Mouse (Mus musculus) heart, embryonic 16.5 days (tissue): ENCODE data around the gene Caly. TPM values are rescaled to one million over a fixed set of nuclear protein-coding genes. Genes with fewer than 3 reads are reported as not detected.

ENCODE experiments used
- ATAC-seq: fragments of 200-750 bp; cut with Nextera tagmentation; replicated peaks from 2 replicates; pipeline ENCODE4 v1.8.0; 2017; ENCODE audit warnings: moderate number of reproducible peaks; ENCODE audit not compliant: insufficient read depth, low FRiP score; ENCODE audit errors: extremely low read depth
- H3K27ac ChIP-seq: fragments of 300-500 bp; sonication (generic); 2 replicates; pipeline ENCODE4 v1.5.1; 2014; ENCODE audit warnings: mild to moderate bottlenecking, low read length, control low read depth, moderate library complexity
- H3K27me3 ChIP-seq: fragments of 300-500 bp; sonication (generic); 2 replicates; pipeline ENCODE4 v1.6.1; 2014; ENCODE audit warnings: low read length, mixed read lengths; ENCODE audit not compliant: control insufficient read depth, insufficient read depth
- H3K36me3 ChIP-seq: fragments of 300-500 bp; sonication (generic); 2 replicates; pipeline ENCODE4 v1.6.1; 2014; ENCODE audit not compliant: control insufficient read depth, insufficient read depth
- H3K4me1 ChIP-seq: fragments of 300-500 bp; sonication (generic); 2 replicates; pipeline ENCODE4 v1.6.1; 2014; ENCODE audit warnings: low read length, mixed read lengths; ENCODE audit not compliant: control insufficient read depth, insufficient read depth
- H3K4me2 ChIP-seq: fragments of 300-500 bp; sonication (generic); 2 replicates; pipeline ENCODE4 v1.6.1; 2014; ENCODE audit warnings: low read depth, mild to moderate bottlenecking, control low read depth, low read length
- H3K4me3 ChIP-seq: fragments of 300-500 bp; sonication (generic); 2 replicates; pipeline ENCODE4 v1.5.1; 2014; ENCODE audit warnings: mild to moderate bottlenecking, control low read depth, low read length
- H3K9ac ChIP-seq: fragments of 300-500 bp; sonication (generic); 2 replicates; pipeline ENCODE4 v1.6.1; 2014; ENCODE audit warnings: low read length, control low read depth
- H3K9me3 ChIP-seq: fragments of 300-500 bp; sonication (generic); replicated peaks from 2 replicates; pipeline ENCODE4 v1.6.1; 2016; ENCODE audit warnings: low read length; ENCODE audit not compliant: control insufficient read depth
- WGBS: fragments of 180-500 bp; shearing (Covaris S2); extraction: QIAGEN DNeasy Blood & Tissue Kit; methylation state at CpG from one replicate; pipeline ENCODE4 v1.1.7; 2014; 5-methylcytosine and 5-hydroxymethylcytosine counted together
- polyA plus RNA-seq: library from polyadenylated mRNA; unstranded; fragments of >200 nt; fragmentation: Nextera tagmentation; extraction: Ambion mirVana; gene quantifications from 2 replicates; pipeline ENCODE4 v1.2.1, GENCODE M21; 2015

Gene Caly
- polyA plus RNA-seq, 1 experiment from 2014 or later, result 0.66 TPM

DNA sequence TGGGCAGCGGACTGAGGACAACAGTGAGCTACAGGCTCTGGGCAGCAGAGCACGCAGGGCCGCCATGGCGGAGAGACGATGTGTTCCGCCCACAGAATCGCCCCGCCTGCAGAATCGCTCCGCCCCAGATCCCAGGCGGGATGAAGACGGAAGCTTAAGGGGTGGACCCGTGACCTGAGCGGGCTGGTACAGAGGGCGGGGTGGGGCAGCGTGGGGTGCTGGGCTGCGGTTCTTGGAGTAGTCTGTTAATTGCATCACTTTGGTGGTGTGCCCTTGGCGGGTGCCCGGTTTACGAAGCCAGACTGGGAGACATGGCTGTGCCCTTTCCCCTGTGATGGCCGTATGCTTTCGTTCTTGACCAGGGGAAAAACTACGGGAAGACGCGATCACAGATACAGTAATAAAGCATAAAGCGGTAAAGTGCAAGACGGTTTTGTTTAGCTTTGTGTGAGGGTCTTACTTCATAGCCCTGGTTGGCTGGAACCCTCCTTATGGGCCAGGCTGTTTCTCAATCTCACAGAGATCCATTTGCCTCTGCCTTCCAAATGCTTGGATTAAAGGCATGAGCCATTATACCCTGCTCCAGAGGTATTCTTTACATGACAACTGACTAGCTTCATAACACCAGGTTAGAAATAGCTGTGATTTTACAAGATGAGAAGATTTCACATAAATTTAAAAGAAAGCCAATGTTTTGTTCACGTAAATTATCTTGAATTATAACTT, 34.1 kb upstream of the Caly start, which contains the start of gene Echs1:
TSS of gene Echs1 (minus strand) at position 148 of the 726 bp plus-strand sequence.
- Histone ChIP-seq H3K9me3 (no peaks in the 10 kb centered on the region), H3K4me1 (0 out of 2 replicates have a peak, but pooled peaks cover 3% of the 10 kb centered on the region), H3K9ac (peak within 1 kb of the TSS; percentile 90), H3K27me3 (no peaks in the 10 kb centered on the region), H3K4me3 (peak within 1 kb of the TSS; percentile 75), H3K27ac (peak within 1 kb of the TSS; percentile 94), H3K4me2 (peak within 1 kb of the TSS; percentile 80), H3K36me3 (peaks cover 9% of the 10 kb centered on the region)
- WGBS, result 3% methylated on average over 28 of the region's 28 CpGs
- ATAC-seq, result peak; percentile 95

DNA sequence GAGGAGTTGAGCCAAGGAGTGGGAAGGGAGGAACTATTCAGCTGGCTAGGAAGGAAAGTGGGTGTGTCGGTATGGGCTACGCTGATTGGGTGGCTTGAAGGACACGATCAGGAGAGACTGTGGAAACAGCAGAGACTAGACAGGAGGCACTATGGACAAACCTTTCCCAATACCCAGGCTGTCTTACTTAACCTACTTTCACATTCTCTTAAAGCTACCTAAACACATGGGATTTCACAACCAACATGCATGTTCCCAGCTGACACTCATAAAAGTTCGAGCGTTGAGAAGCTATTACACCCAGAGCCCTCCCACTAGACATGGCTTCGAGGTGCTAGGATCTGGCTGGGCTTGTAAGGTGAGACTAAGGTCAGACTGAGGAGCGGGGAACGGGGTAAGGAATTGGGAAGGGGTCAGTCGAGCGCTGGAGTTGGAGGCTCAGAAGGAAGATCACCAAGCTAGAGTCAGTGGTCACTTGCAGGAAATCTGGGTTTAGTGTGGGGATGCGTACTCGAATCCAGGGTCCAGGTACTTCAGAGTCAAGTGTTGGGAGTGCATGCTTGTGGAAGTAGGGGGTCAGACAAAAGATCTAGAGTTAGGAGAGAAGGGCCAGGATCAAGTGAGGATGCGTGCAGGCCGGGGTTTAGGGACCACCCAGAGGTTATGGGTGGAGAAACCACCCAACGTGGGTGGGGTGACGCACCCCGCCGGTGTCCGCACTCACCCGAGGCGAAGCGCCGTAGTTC, 33.4 kb upstream of the Caly start, which contains the start of gene Paox:
TSS of gene Paox (plus strand) at position 217 of the 746 bp plus-strand sequence.
- Histone ChIP-seq H3K9me3 (no peaks in the 10 kb centered on the region), H3K36me3 (peaks cover 14% of the 10 kb centered on the region), H3K4me3 (peak within 1 kb of the TSS; percentile 75), H3K4me2 (peak within 1 kb of the TSS; percentile 80), H3K9ac (peak within 1 kb of the TSS; percentile 90), H3K4me1 (0 out of 2 replicates have a peak, but pooled peaks cover 3% of the 10 kb centered on the region), H3K27me3 (no peaks in the 10 kb centered on the region), H3K27ac (peak within 1 kb of the TSS; percentile 94)
- ATAC-seq, result peak; percentile 80
- 1% methylated on average over 23 of the region's 23 CpGs for WGBS

DNA sequence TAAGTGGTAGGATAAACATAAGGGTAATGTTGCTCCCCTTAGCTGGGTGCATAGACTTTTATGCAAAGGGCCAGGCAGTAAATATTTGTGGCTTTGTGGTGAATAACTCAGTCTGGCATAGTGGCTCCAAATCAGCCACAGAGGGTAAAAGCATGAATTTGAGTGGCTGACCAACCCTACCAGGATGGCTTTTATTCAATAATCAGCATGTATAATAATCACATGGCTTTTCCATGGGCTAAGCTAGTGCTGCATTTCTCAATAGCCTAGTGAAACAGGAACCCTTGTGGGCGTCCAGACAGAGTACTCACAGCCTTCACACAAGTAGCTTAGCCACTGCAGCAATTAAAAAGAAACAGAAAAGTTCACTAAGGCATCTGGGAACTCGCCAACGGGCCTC, 29.6 kb upstream of the Caly start:
- peaks cover 52% of the 10 kb centered on the region for H3K36me3 ChIP-seq
- no peak for ATAC-seq

DNA sequence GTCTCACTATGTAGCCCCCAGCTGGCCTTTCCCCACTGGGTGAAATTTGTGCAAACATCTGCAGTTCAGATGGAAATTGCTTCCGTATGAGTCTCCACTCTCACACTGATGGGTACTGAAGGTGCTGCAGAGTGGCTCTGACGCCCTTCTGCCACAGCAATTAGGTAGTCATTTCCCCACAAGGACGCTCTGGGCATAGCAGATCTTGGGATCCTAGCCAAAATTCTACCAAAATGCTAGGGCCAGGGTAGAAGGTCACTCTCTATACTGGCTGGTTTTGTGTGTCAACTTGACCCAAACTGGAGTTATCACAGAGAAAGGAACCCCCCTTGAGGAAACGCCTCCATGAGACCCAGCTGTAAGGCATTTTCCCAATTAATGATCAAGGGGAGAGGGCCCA, 21.7 kb upstream of the Caly start:
- Histone ChIP-seq H3K4me1 (peaks cover 13% of the 10 kb centered on the region), H3K4me3 (no peak overlapping the region), H3K4me2 (no peak overlapping the region), H3K27ac (no peak overlapping the region), H3K36me3 (peaks cover 37% of the 10 kb centered on the region), H3K27me3 (no peaks in the 10 kb centered on the region), H3K9me3 (no peaks in the 10 kb centered on the region), H3K9ac (no peak overlapping the region)
- 77% methylated on average over 4 of the region's 4 CpGs for WGBS
- ATAC-seq, result no peak

More for the DNA sequence above, 29.6 kb upstream of the Caly start:
- Histone ChIP-seq H3K4me2 (no peak overlapping the region), H3K9ac (no peak overlapping the region), H3K4me1 (0 out of 2 replicates have a peak, but pooled peaks cover 3% of the 10 kb centered on the region), H3K9me3 (no peaks in the 10 kb centered on the region), H3K27ac (no peak overlapping the region), H3K27me3 (no peaks in the 10 kb centered on the region), H3K4me3 (no peak overlapping the region)
- 65% methylated on average over 3 of the region's 3 CpGs for WGBS

DNA sequence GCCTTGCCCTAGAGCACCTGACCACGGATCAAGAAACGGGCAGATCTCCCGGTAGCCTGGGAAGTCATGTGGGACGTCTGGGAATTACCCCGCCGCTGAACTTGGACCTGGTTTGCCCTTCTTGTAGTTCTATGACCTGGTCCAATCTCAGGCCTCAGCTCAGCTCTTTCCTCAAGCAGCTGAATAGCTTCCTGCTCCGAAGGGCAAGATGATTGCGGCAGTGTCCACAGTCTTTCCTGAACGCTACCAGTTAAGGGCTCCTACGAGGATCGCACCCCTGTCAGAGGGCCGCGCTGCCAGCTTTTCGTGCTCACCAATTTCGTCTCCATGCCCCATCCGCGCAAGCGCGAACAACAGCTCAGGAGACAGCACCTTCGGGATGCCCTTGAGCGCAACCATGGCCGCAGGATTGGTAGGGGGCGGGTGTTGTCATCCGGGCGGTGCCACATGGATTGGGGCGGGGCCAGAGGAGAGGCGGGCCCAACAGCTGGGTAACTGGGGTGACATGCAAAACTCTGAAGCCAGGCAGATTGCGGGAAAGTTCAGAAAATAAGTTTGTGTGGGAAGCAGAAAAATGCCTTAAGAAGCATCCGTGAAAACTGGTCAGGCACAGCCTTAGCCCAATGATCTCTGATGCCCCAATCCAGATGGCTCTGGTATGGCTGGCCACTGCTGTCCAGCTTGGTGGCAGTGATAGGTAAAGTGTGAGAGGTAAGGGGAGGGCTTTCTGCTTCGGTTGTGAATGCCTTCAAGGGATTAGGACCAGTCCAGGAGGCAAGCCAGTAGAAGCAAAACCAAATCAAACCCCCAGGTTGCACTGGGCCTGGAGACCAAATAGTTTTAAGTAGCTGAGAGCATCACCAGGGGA, 19.9 kb upstream of the Caly start, which contains the start of gene Fuom:
TSS of gene Fuom (minus strand) at position 449 of the 868 bp plus-strand sequence.
- peak within 1 kb of the TSS; percentile 80 for H3K9ac ChIP-seq
- no peaks in the 10 kb centered on the region for H3K27me3 ChIP-seq
- H3K36me3 ChIP-seq, result peaks cover 20% of the 10 kb centered on the region
- H3K4me2 ChIP-seq, result peak within 1 kb of the TSS; percentile 74
- no peaks in the 10 kb centered on the region for H3K9me3 ChIP-seq
- peak within 1 kb of the TSS; percentile 94 for H3K27ac ChIP-seq
- H3K4me1 ChIP-seq, result peaks cover 13% of the 10 kb centered on the region
- ATAC-seq, result peak; percentile 95
- peak within 1 kb of the TSS; percentile 56 for H3K4me3 ChIP-seq
- 2% methylated on average over 30 of the region's 30 CpGs for WGBS

DNA sequence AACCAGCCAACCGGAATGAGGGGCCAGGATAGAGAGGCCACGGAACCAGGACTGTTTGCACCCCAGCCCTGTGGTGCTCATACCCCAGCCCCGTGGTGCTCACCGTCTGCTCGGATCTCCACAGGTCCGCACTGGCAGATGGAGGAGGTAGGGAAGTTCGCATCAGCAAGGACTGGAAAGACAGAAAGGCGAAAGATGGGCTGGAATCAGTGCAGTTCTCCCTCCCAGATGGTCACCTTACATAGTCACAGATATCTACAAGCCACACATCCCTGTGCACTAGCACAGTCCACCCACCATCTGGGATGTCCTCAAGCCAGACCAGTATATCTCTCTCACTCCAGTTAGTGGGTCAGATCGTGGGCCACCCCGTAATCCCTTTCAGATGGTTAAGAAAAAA, 19.1 kb upstream of the Caly start:
- ATAC-seq, result 0 out of 2 replicates have a peak, but pooled peaks have one; percentile 24
- WGBS, result 73% methylated on average over 10 of the region's 10 CpGs
- no peaks in the 10 kb centered on the region for H3K9me3 ChIP-seq
- H3K4me3 ChIP-seq, result peak overlapping the region; percentile 56
- H3K9ac ChIP-seq, result peak overlapping the region; percentile 80
- peak overlapping the region; percentile 74 for H3K4me2 ChIP-seq
- H3K27ac ChIP-seq, result peak overlapping the region; percentile 94
- H3K4me1 ChIP-seq, result peaks cover 13% of the 10 kb centered on the region
- no peaks in the 10 kb centered on the region for H3K27me3 ChIP-seq
- peaks cover 14% of the 10 kb centered on the region for H3K36me3 ChIP-seq

DNA sequence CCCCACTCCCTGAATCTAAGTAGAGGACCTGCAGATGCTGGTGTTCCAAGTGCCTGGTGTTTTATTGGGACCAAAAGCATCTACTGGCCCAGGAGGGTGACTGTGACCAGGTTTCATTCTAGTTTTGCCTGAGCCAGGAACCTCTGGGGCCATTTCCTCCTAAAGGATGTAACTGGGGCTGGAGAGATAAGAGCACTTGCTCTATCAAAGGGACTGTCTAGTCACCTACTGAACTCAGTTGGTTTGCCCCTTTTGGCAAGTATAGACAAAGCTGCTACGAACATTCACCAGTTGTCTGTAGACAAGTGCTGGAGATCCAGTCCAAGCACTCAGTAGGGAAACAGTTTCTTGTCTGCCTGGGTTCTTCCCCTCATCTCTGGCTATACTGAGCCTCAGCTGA, 16.1 kb upstream of the Caly start:
- no peaks in the 10 kb centered on the region for H3K9me3 ChIP-seq
- peaks cover 2% of the 10 kb centered on the region for H3K36me3 ChIP-seq
- peaks cover 23% of the 10 kb centered on the region for H3K4me1 ChIP-seq
- H3K9ac ChIP-seq, result no peak overlapping the region
- H3K27me3 ChIP-seq, result no peaks in the 10 kb centered on the region
- no peak overlapping the region for H3K4me3 ChIP-seq
- no peak overlapping the region for H3K27ac ChIP-seq
- WGBS, result 82% methylated on average over 1 of the region's 1 CpGs
- ATAC-seq, result no peak
- no peak overlapping the region for H3K4me2 ChIP-seq

DNA sequence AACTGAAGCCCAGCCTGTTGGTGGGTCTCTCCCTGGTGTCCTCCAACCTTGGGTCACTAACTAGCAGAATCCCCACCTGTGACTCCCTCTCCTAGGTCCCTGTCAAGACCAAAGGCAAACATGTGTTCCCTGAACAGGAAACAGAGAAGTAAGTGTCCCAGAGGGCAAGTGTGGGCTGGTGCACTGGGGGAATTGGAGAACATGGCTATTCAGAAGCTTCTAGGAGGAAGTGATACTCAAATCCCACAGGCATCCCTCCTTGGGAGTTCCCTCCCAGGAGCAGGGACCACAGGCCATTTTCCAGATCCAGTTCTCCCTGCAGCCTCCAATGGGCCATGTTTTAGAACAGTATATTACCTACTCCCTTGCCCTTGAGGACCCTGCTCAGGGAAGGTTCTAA, 13.7 kb upstream of the Caly start:
- ATAC-seq, result no peak
- Histone ChIP-seq H3K4me1 (peaks cover 13% of the 10 kb centered on the region), H3K27me3 (no peaks in the 10 kb centered on the region), H3K36me3 (peaks cover 2% of the 10 kb centered on the region), H3K9me3 (no peaks in the 10 kb centered on the region), H3K27ac (no peak overlapping the region), H3K4me3 (no peak overlapping the region), H3K4me2 (no peak overlapping the region), H3K9ac (no peak overlapping the region)
